Mouse (Mus musculus) brown adipose tissue, adult 24 weeks (tissue): ENCODE measurements around the gene Shroom1. TPM values are rescaled to one million over a fixed set of nuclear protein-coding genes. Genes with fewer than 3 reads are reported as not detected.

Experiments
- H3K27ac ChIP-seq: fragments of 200-500 bp; replicated peaks from 2 replicates; pipeline ENCODE4 v1.5.1; 2012; ENCODE audit warnings: low read depth, mild to moderate bottlenecking, low read length
- H3K4me1 ChIP-seq: fragments of 200-500 bp; 2 replicates; pipeline ENCODE4 v1.6.1; 2012; ENCODE audit warnings: low read length, mixed read lengths; ENCODE audit not compliant: control insufficient read depth, insufficient read depth, insufficient read length
- H3K4me3 ChIP-seq: fragments of 200-500 bp; 2 replicates; pipeline ENCODE4 v1.5.1; 2012; ENCODE audit warnings: low read depth, mild to moderate bottlenecking, low read length, moderate library complexity; ENCODE audit not compliant: insufficient read depth
- polyA plus RNA-seq: library from polyadenylated mRNA; stranded (reverse); fragments of >200 nt; gene quantifications from 2 replicates; pipeline ENCODE4 v1.2.4, GENCODE M21; 2012; ENCODE audit not compliant: missing spikeins, insufficient read depth, insufficient read length

Shroom1 gene
- polyA plus RNA-seq, 1 experiment, result 2.1 TPM

GRCm38 (mm10) chr11:53458996-53459395, 2.0 kb downstream of the Shroom1 start:
- H3K4me1 ChIP-seq, result no peaks in the 10 kb centered on the region
- no peak overlapping the region for H3K4me3 ChIP-seq
- H3K27ac ChIP-seq, result no peak overlapping the region

GRCm38 (mm10) chr11:53460192-53460591, 3.2 kb downstream of the Shroom1 start:
- Histone ChIP-seq H3K27ac (no peak overlapping the region), H3K4me1 (no peaks in the 10 kb centered on the region), H3K4me3 (no peak overlapping the region)

GRCm38 (mm10) chr11:53461727-53462126, 4.7 kb downstream of the Shroom1 start:
- Histone ChIP-seq H3K4me3 (no peak overlapping the region), H3K27ac (no peak overlapping the region), H3K4me1 (no peaks in the 10 kb centered on the region)

- H3K27ac ChIP-seq, result no peak overlapping the region
- H3K4me3 ChIP-seq, result peak overlapping the region; percentile 41
- H3K4me1 ChIP-seq, result no peaks in the 10 kb centered on the region
Measured at GRCm38 (mm10) chr11:53463551-53464424, 6.8 kb downstream of the Shroom1 start.

- Histone ChIP-seq H3K4me3 (peak overlapping the region; percentile 48), H3K27ac (no peak overlapping the region), H3K4me1 (no peaks in the 10 kb centered on the region)
Measured at GRCm38 (mm10) chr11:53466231-53466971, 9.4 kb downstream of the Shroom1 start.

- Histone ChIP-seq H3K4me3 (no peak overlapping the region), H3K4me1 (no peaks in the 10 kb centered on the region), H3K27ac (no peak overlapping the region)
Measured at GRCm38 (mm10) chr11:53469294-53469967, 12.4 kb downstream of the Shroom1 start.

- 0 out of 2 replicates have a peak within 1 kb of the TSS, but pooled peaks have one; percentile 7 for H3K4me3 ChIP-seq
- H3K27ac ChIP-seq, result 0 out of 2 replicates have a peak within 1 kb of the TSS, but pooled peaks have one; percentile 38
- H3K4me1 ChIP-seq, result no peaks in the 10 kb centered on the region
Measured at GRCm38 (mm10) chr11:53469968-53470695, 13.1 kb downstream of the Shroom1 start, which contains the start of gene Gm9837. Gene Gm9837 (minus strand): TSS chr11:53470479.

- no peaks in the 10 kb centered on the region for H3K4me1 ChIP-seq
- H3K4me3 ChIP-seq, result no peak overlapping the region
- H3K27ac ChIP-seq, result no peak overlapping the region
Measured at GRCm38 (mm10) chr11:53472709-53473108, 15.7 kb downstream of the Shroom1 start.

- H3K4me3 ChIP-seq, result no peak overlapping the region
- H3K27ac ChIP-seq, result no peak overlapping the region
- H3K4me1 ChIP-seq, result no peaks in the 10 kb centered on the region; the same call in 1 of the 2 replicates
Measured at GRCm38 (mm10) chr11:53475620-53476019, 18.6 kb downstream of the Shroom1 start.

- H3K4me3 ChIP-seq, result no peak overlapping the region
- H3K4me1 ChIP-seq, result no peaks in the 10 kb centered on the region; the same call in 1 of the 2 replicates
- H3K27ac ChIP-seq, result no peak overlapping the region
Measured at GRCm38 (mm10) chr11:53477833-53478232, 20.8 kb downstream of the Shroom1 start.

- Histone ChIP-seq H3K4me1 (no peaks in the 10 kb centered on the region; the same call in 1 of the 2 replicates), H3K4me3 (peak overlapping the region; percentile 50), H3K27ac (no peak overlapping the region)
Measured at GRCm38 (mm10) chr11:53478383-53479170, 21.6 kb downstream of the Shroom1 start.

GRCm38 (mm10) chr11:53479171-53479782, 22.3 kb downstream of the Shroom1 start:
- Histone ChIP-seq H3K4me1 (no peaks in the 10 kb centered on the region; the same call in 1 of the 2 replicates), H3K4me3 (peak overlapping the region; percentile 50), H3K27ac (no peak overlapping the region)

- Histone ChIP-seq H3K4me1 (no peaks in the 10 kb centered on the region; the same call in 1 of the 2 replicates), H3K27ac (no peak within 1 kb of the TSS), H3K4me3 (peak within 1 kb of the TSS; percentile 50)
Measured at GRCm38 (mm10) chr11:53479783-53480301, 22.8 kb downstream of the Shroom1 start, which contains the start of the genes Gm9945 and Sowaha. Gene Gm9945 (plus strand): TSS chr11:53480166. Gene Sowaha (minus strand): TSS chr11:53480274.
